Mouse (Mus musculus) cerebellum, adult 2 months (tissue): ENCODE measurements at regions not wholly inside any gene's neighbourhood (a gene's known extent, or its start where the extent isn't known, plus 50 kb on each side); places are given as distances from the start of the nearest gene placed in this dataset.

Experiments
- DNase-seq, 2 experiments: peaks; one replicate each; pipeline ENCODE4 v3.0.0; 2021
- H3K27ac ChIP-seq: fragments of 200-500 bp; 2 replicates; pipeline ENCODE4 v1.5.1; 2012; ENCODE audit warnings: low read length, control low read depth, inconsistent platforms; ENCODE audit not compliant: insufficient read depth
- H3K27me3 ChIP-seq: fragments of 200-500 bp; 2 replicates; pipeline ENCODE4 v1.6.1; 2012; ENCODE audit warnings: inconsistent platforms, mild to moderate bottlenecking, low read length, moderate library complexity; ENCODE audit not compliant: control insufficient read depth, insufficient read depth
- H3K4me1 ChIP-seq: fragments of 200-500 bp; 2 replicates; pipeline ENCODE4 v1.6.1; 2011; ENCODE audit warnings: low read length; ENCODE audit not compliant: control insufficient read depth, insufficient read depth
- H3K4me3 ChIP-seq: fragments of 200-500 bp; replicated peaks from 2 replicates; pipeline ENCODE3; 2011; ENCODE audit warnings: mild to moderate bottlenecking, low read depth, low read length, control low read depth; ENCODE audit not compliant: insufficient read depth
- CTCF ChIP-seq: fragments of 200-500 bp; IDR thresholded peaks from 2 replicates; pipeline ENCODE4 v1.5.1; 2011; ENCODE audit warnings: low read depth, mild to moderate bottlenecking, control low read depth, low read length, moderate library complexity, borderline replicate concordance; ENCODE audit not compliant: insufficient read depth
- POLR2A ChIP-seq: fragments of 200-500 bp; IDR thresholded peaks from 2 replicates; pipeline ENCODE4 v1.6.1; 2011; ENCODE audit warnings: low read length, control low read depth, borderline replicate concordance; ENCODE audit not compliant: insufficient read depth
- WGBS: fragments of 180-500 bp; shearing (Covaris S2); methylation state at CpG from one replicate; pipeline ENCODE4 v1.1.7; 2018; 5-methylcytosine and 5-hydroxymethylcytosine counted together

GRCm38 (mm10) chr11:25104432-25104831 lies 1026.6 kb downstream of the Bcl11a start:
- DNase-seq: no peak
- no peak for TF ChIP-seq POLR2A
- TF ChIP-seq CTCF: no peak
- Histone ChIP-seq H3K27ac (no peak overlapping the region), H3K4me3 (no peak overlapping the region), H3K4me1 (no peaks in the 10 kb centered on the region), H3K27me3 (no peaks in the 10 kb centered on the region)
- 80% methylated on average over 8 of the region's 8 CpGs for WGBS

- no peak for DNase-seq
- TF ChIP-seq POLR2A (no peak), CTCF (no peak)
- Histone ChIP-seq H3K27ac (no peak overlapping the region), H3K4me3 (no peak overlapping the region), H3K27me3 (no peaks in the 10 kb centered on the region), H3K4me1 (no peaks in the 10 kb centered on the region)
- WGBS: 28% methylated on average over 2 of the region's 2 CpGs
Observed at GRCm38 (mm10) chr11:25124458-25124857, 1046.6 kb downstream of the Bcl11a start.

DNA sequence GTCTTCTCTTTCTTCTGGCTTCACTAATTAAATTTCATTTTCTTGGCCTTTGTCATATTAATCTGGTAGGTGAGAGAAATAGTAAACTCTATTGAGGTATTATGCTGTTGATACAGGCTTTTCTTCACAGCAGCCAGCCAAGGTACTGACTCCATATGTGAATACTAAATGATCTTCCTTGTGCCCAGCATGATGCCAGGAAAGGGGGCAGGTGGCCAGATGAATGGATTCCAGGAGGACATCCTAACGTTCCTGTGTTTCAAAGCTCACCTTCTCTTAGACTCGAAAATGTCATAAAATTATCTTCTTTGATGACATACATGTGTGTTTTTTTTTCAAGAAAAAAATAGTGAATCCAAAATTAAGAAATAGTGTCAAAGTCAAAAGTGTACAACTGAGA lies 1064.4 kb downstream of the Bcl11a start:
- H3K27me3 ChIP-seq: no peaks in the 10 kb centered on the region
- no peak for TF ChIP-seq CTCF
- TF ChIP-seq POLR2A: no peak
- WGBS: 5% methylated on average over 2 of the region's 2 CpGs
- H3K4me3 ChIP-seq: no peak overlapping the region
- no peaks in the 10 kb centered on the region; the same call in 1 of the 2 replicates for H3K4me1 ChIP-seq
- DNase-seq: peak; percentile 68 to 74
- no peak overlapping the region for H3K27ac ChIP-seq

GRCm38 (mm10) chr11:25142833-25143232 lies 1065.0 kb downstream of the Bcl11a start:
- H3K27me3 ChIP-seq: no peaks in the 10 kb centered on the region
- TF ChIP-seq POLR2A (no peak), CTCF (no peak)
- 92% methylated on average over 4 of the region's 4 CpGs for WGBS

DNA sequence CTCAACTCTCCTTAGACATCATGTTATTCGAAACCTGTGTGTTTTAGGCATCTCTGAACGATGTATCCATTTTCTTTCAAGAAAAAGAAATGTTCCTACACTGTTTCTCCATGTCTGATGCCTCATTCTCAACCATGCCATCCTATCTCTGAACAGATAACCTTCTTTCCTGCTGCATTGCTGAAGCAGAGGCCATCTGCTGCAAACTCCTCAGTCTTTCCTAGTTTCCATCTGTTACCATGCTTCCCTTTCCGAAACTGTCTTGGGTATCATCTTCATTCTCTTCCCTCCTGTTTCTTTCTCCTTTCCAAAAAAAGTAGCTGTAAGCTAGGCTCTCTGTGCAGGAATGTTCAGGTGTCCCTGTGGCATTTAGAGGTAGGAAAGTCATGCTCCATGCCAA lies 1063.3 kb downstream of the 5730522E02Rik start:
- Histone ChIP-seq H3K27me3 (no peaks in the 10 kb centered on the region), H3K27ac (no peak overlapping the region), H3K4me1 (no peaks in the 10 kb centered on the region; the same call in 1 of the 2 replicates), H3K4me3 (no peak overlapping the region)
- no peak for TF ChIP-seq CTCF
- no peak for TF ChIP-seq POLR2A
- 78% methylated on average over 3 of the region's 3 CpGs for WGBS
- DNase-seq: no peak

More at GRCm38 (mm10) chr11:25142833-25143232, 1065.0 kb downstream of the Bcl11a start:
- no peak for DNase-seq
- H3K4me1 ChIP-seq: no peaks in the 10 kb centered on the region; the same call in 1 of the 2 replicates
- no peak overlapping the region for H3K27ac ChIP-seq
- H3K4me3 ChIP-seq: no peak overlapping the region

GRCm38 (mm10) chr11:25156705-25157104 lies 1053.9 kb downstream of the 5730522E02Rik start:
- H3K27ac ChIP-seq: no peak overlapping the region
- TF ChIP-seq POLR2A: no peak
- TF ChIP-seq CTCF: no peak
- 32% methylated on average over 5 of the region's 5 CpGs for WGBS

DNA sequence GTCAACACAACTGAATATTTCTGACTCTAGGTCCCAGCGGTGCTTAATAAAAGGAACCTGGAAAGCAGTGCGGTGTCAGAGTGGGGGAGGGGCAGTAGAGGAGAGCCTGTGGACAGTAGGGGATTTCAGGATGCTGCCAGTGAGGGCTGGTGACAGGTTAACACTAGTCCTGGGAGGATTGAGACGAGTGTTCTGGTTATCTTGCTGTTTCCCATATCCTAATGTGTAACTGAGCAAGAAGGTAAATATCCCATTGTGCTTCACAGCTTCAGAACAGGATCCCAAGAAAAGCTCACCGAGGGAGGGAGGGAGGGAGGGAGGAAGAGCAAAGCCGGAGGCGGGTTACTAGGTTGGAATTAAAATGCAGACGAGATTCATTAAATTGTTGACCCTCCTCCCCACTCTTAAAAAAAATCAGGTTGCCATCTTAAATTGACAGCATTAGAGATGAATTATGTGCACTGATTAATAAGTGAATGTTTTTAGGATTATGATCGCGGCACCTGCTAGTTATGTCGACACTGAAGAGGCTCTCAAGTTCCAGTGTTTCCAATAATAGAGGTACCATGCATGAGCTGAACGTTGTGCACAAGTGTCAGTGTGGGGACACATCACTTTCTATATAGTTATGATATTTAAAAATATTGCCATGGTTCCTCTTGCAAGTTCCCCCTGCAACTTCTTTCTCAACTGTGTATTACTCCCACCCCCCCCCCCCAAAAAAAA lies 1053.3 kb downstream of the 5730522E02Rik start:
- DNase-seq: no peak
- Histone ChIP-seq H3K4me1 (no peaks in the 10 kb centered on the region), H3K27me3 (no peaks in the 10 kb centered on the region), H3K4me3 (no peak overlapping the region), H3K27ac (no peak overlapping the region)
- WGBS: 11% methylated on average over 11 of the region's 11 CpGs
- TF ChIP-seq CTCF (no peak), POLR2A (no peak)

More at GRCm38 (mm10) chr11:25156705-25157104, 1053.9 kb downstream of the 5730522E02Rik start:
- Histone ChIP-seq H3K27me3 (no peaks in the 10 kb centered on the region), H3K4me1 (no peaks in the 10 kb centered on the region), H3K4me3 (no peak overlapping the region)
- DNase-seq: no peak

DNA sequence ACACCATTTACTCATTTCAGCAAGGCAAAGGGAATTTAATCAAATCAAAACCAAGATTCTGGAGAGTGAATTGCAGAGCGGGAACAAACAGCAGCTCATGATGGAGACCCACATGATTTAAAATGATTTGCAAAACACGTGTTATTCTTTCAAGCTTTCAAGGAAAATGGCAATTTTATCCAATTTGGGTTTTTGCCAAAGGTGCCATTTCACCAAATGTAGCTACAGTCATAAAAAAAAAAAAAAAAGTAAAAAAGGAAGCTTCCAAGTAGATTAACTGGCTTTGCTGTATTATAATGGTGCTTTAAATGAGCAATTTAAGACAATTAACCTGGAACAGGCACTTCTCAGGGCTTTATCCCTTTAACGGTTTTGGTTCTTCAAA lies 1052.7 kb downstream of the 5730522E02Rik start:
- Histone ChIP-seq H3K4me3 (no peak overlapping the region), H3K27me3 (no peaks in the 10 kb centered on the region), H3K27ac (no peak overlapping the region), H3K4me1 (no peaks in the 10 kb centered on the region)
- no peak for TF ChIP-seq CTCF
- TF ChIP-seq POLR2A: no peak
- WGBS: 72% methylated on average over 3 of the region's 3 CpGs
- DNase-seq: no peak
